Mouse (Mus musculus) limb, embryonic 15.5 days (tissue): ENCODE results near the gene Gnao1. TPM values are rescaled to one million over a fixed set of nuclear protein-coding genes. Genes with fewer than 3 reads are reported as not detected.

Experiments used
- ATAC-seq: fragments of 200-750 bp; cut with Nextera tagmentation; 2 replicates; pipeline ENCODE4 v1.8.0; 2017; ENCODE audit warnings: low read depth, moderate TSS enrichment; ENCODE audit not compliant: insufficient number of reproducible peaks, low FRiP score, low TSS enrichment
- H3K27ac ChIP-seq: fragments of 300-500 bp; sonication (generic); 2 replicates; pipeline ENCODE4 v1.5.1; 2015; ENCODE audit warnings: moderate library complexity, mild to moderate bottlenecking, inconsistent platforms
- H3K27me3 ChIP-seq: fragments of 300-500 bp; sonication (generic); 2 replicates; pipeline ENCODE4 v1.6.1; 2015; ENCODE audit warnings: inconsistent platforms
- H3K36me3 ChIP-seq: fragments of 300-500 bp; sonication (generic); 2 replicates; pipeline ENCODE4 v1.6.1; 2015; ENCODE audit warnings: inconsistent platforms
- H3K4me1 ChIP-seq: fragments of 300-500 bp; sonication (generic); 2 replicates; pipeline ENCODE4 v1.6.1; 2015; ENCODE audit warnings: inconsistent platforms
- H3K4me2 ChIP-seq: fragments of 300-500 bp; sonication (generic); 2 replicates; pipeline ENCODE4 v1.6.1; 2015; ENCODE audit warnings: mild to moderate bottlenecking, inconsistent platforms
- H3K4me3 ChIP-seq: fragments of 300-500 bp; sonication (generic); 2 replicates; pipeline ENCODE4 v1.5.1; 2015; ENCODE audit warnings: mild to moderate bottlenecking, inconsistent platforms
- H3K9ac ChIP-seq: fragments of 300-500 bp; sonication (generic); 2 replicates; pipeline ENCODE4 v1.6.1; 2015; ENCODE audit warnings: inconsistent platforms
- H3K9me3 ChIP-seq: fragments of 300-500 bp; sonication (generic); 2 replicates; pipeline ENCODE4 v1.6.1; 2016; ENCODE audit warnings: inconsistent platforms
- whole genome bisulfite sequencing: fragments of 180-500 bp; shearing (Covaris S2); methylation state at CpG from one replicate; pipeline ENCODE4 v1.1.7; 2015; 5-methylcytosine and 5-hydroxymethylcytosine counted together
- polyA plus RNA-seq: library from polyadenylated mRNA; unstranded; fragments of >200 nt; fragmentation: Nextera tagmentation; extraction: Ambion mirVana; gene quantifications from 2 replicates; pipeline ENCODE4 v1.2.1, GENCODE M21; 2015

Gnao1 gene
- polyA plus RNA-seq, 1 experiment from 2014 or later = 3.4 TPM

DNA sequence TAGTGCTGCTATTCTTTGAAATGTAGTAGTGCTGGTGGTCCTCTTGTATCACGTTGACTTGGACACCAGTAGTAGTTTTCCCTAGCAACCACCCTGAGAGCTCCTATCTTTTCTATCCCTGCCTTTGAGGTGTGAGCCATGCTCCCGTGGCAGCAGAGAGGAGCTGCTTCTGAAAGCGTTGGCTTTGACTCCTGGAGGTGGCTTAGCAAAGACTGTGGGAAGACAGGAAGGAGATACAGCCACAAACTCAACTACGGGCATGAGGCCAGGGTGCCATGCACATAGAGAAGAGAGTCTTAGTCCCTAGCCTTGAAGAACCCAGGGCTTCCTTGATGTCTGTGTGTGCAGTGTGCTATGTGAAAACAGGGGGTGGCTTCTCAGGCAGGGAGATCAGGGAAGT lies 10.2 kb downstream of the Gnao1 start:
- no peak overlapping the region for H3K27ac ChIP-seq
- H3K4me2 ChIP-seq = no peak overlapping the region
- H3K4me3 ChIP-seq = no peak overlapping the region
- no peaks in the 10 kb centered on the region for H3K36me3 ChIP-seq
- H3K9me3 ChIP-seq = no peaks in the 10 kb centered on the region
- WGBS = 79% methylated on average over 4 of the region's 4 CpGs
- H3K27me3 ChIP-seq = no peaks in the 10 kb centered on the region
- H3K9ac ChIP-seq = no peak overlapping the region
- no peak for ATAC-seq
- no peaks in the 10 kb centered on the region for H3K4me1 ChIP-seq

DNA sequence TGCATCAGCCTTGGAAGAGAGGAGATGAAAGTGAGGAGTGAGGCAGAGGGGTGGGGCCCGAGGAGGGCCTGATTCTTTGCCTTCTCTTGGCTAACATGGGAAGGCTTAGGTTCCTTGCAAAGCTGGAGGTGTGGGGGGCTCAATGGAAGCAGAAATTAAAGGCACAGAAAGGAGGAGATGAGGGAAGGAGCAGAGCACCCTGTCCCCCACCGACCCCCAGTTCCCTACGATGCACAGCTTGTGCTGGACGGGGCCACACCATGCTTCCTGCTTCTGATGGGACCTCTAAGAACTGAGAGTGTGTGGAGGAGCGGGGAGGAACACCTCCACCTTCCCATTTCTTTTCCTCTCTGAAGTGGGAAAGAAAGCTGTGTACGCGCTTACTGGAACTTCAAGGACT lies 11.6 kb downstream of the Gnao1 start:
- H3K36me3 ChIP-seq = no peaks in the 10 kb centered on the region
- ATAC-seq = no peak
- WGBS = 91% methylated on average over 7 of the region's 7 CpGs
- H3K27ac ChIP-seq = no peak overlapping the region
- H3K4me2 ChIP-seq = no peak overlapping the region
- H3K4me3 ChIP-seq = no peak overlapping the region
- no peak overlapping the region for H3K9ac ChIP-seq
- no peaks in the 10 kb centered on the region for H3K4me1 ChIP-seq
- H3K27me3 ChIP-seq = no peaks in the 10 kb centered on the region
- H3K9me3 ChIP-seq = no peaks in the 10 kb centered on the region

DNA sequence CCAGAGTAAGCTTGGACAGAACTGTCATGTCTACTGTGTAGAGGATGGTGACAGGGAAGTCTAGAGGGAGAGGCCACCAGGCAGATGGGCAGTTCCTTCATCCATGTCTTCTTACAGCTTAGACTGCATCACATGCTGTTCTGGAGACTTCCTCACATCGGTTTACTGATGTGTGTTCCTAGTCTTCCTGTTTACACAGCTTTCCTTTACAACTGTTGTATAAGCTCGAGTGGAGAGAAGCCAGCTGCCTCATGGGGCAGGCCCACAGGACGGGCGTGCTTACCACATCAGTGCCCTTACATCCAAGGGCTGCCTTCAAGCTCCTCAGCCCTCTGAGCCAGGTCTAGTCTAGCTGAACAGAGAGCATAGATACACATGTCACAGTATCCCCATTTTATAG lies 15.6 kb downstream of the Gnao1 start:
- no peak for ATAC-seq
- Histone ChIP-seq H3K36me3 (no peaks in the 10 kb centered on the region), H3K4me1 (no peaks in the 10 kb centered on the region), H3K27me3 (no peaks in the 10 kb centered on the region), H3K4me3 (no peak overlapping the region), H3K9ac (no peak overlapping the region), H3K9me3 (no peaks in the 10 kb centered on the region), H3K4me2 (no peak overlapping the region), H3K27ac (no peak overlapping the region)
- 56% methylated on average over 4 of the region's 4 CpGs for WGBS

DNA sequence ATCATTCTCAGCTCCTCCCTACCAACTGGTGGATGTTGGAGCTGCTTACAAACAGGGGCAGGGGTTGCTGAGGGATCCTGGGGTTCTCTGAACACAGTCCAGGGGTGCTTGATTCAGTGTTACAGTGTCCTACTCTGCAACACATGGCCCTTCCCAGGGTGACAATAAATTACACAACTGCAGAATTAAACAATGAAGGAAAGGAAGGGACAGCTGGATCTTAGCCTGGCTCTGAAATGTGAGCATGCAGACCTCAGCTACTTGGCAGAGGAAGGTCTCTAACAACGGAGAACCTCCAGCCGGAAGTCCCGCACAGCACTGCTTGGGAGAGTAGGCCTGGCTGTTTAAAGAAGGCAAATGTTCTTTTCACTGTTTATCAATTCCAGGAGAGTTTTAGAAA lies 20.9 kb downstream of the Gnao1 start:
- no peak for ATAC-seq
- H3K9me3 ChIP-seq = no peaks in the 10 kb centered on the region
- 44% methylated on average over 3 of the region's 3 CpGs for WGBS
- H3K27ac ChIP-seq = 0 out of 2 replicates have a peak overlapping the region, but pooled peaks have one; percentile 11
- peaks cover 6% of the 10 kb centered on the region; the same call in 1 of the 2 replicates for H3K4me1 ChIP-seq
- H3K4me3 ChIP-seq = no peak overlapping the region
- H3K9ac ChIP-seq = no peak overlapping the region
- H3K4me2 ChIP-seq = no peak overlapping the region
- H3K27me3 ChIP-seq = no peaks in the 10 kb centered on the region
- no peaks in the 10 kb centered on the region for H3K36me3 ChIP-seq

DNA sequence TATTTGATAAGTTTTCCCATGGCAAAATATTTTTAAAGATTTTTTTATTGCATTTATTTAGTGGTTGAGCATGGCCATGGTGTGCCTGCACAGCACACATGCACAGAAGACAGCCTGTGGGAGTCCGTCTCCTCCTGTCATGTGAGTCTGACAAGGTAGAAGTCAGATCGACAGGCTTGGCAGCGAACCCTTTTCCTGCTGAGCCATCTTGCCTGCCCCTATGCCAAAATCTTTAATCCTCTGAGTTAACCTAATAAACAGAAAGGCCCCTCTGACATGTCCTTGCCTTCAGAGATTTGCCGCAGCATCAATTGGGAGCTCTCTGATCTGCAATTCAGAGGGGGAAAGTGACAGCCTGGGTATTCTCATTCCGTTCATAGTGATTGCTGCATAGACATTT lies 26.0 kb downstream of the Gnao1 start:
- no peak overlapping the region for H3K9ac ChIP-seq
- H3K9me3 ChIP-seq = no peaks in the 10 kb centered on the region
- no peak for ATAC-seq
- no peak overlapping the region for H3K27ac ChIP-seq
- no peaks in the 10 kb centered on the region for H3K36me3 ChIP-seq
- H3K4me1 ChIP-seq = peaks cover 3% of the 10 kb centered on the region; the same call in 1 of the 2 replicates
- no peak overlapping the region for H3K4me3 ChIP-seq
- no peak overlapping the region for H3K4me2 ChIP-seq
- 65% methylated on average over 5 of the region's 5 CpGs for WGBS
- H3K27me3 ChIP-seq = no peaks in the 10 kb centered on the region

DNA sequence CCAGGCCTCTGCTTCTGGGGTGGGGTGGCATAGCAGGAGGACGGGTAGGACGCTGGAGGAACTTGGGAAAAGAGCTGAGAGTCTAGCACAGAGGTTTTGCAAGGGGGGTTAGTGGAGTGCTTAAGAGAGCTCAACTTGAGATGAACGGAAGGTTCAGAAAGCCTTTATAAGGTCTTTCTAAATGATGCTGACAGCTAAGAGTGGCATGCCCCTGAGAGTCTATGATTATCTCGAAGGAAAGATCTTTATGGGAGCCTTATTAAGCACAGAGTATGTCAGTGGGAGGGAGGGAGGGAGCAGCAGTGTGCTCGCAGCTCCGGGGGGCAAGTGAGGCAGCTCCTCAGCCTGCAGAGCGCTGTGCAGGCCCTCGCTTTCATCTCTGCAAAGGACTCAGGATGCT lies 29.3 kb downstream of the Gnao1 start:
- WGBS = 30% methylated on average over 8 of the region's 8 CpGs
- H3K27me3 ChIP-seq = no peaks in the 10 kb centered on the region
- H3K4me2 ChIP-seq = no peak overlapping the region
- no peak for ATAC-seq
- H3K4me1 ChIP-seq = peaks cover 7% of the 10 kb centered on the region
- no peak overlapping the region for H3K4me3 ChIP-seq
- no peak overlapping the region for H3K9ac ChIP-seq
- no peak overlapping the region for H3K27ac ChIP-seq
- no peaks in the 10 kb centered on the region for H3K9me3 ChIP-seq
- no peaks in the 10 kb centered on the region for H3K36me3 ChIP-seq

DNA sequence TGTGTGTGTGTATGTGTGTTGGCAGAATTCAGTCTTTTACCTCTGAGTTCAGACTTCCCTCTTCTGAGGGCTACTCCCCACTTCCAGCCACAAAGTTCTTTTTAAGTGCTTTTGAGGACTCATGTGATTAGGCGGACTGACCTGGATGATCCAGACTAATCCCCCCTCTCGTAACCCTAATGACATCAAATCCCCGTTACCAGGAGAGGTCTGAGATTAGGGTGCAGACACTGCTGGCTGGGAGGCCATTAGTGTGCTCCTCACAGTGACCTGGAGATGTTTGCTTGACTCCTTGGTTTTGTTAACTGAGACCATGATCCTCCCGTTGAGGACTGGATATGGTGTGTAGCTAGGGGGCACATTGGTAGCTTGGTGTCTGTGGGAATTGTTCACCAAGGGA lies 30.7 kb downstream of the Gnao1 start:
- 56% methylated on average over 4 of the region's 4 CpGs for WGBS
- Histone ChIP-seq H3K4me1 (peaks cover 7% of the 10 kb centered on the region), H3K27me3 (no peaks in the 10 kb centered on the region), H3K9ac (no peak overlapping the region), H3K4me2 (no peak overlapping the region), H3K27ac (no peak overlapping the region), H3K36me3 (no peaks in the 10 kb centered on the region), H3K9me3 (no peaks in the 10 kb centered on the region), H3K4me3 (no peak overlapping the region)
- no peak for ATAC-seq

DNA sequence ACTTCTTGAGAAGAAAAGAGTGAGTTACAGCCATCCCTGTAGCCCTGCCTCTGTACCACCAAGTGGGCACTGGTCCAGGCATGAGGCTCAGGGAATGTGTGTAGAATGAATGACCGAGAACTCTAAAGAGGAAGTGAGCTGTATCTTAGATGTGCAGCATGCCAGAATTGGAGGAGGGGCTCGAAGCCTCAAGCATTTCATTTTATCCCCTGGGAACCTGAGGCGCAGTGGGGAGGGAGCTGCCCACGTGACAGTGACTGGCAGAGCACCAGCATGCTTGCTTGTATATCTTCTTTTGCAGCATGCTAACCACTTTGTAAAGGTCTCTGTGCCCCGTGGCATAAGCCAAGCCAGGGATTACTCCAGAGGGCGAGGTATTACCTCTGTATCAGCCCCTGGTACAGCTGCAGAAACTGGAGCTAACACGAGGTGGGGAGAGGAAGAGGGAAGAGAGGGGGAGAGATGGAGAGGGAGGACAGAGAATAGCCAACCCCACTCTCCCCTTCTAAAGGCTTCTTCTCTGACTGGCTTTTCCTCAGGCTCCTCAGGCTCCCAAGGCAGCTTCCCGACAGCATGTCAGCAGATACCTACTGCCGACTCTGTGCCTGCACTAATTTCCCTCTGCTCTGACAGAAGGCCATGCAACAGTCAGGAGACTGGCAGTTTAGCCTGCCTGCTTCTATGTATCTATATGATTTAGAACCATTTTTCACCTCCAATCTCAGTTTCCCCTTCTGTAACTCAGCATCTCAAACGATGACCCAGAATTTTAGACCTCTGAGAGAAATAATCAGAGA lies 31.4 kb downstream of the Gnao1 start:
- H3K9ac ChIP-seq = no peak overlapping the region
- 33% methylated on average over 10 of the region's 10 CpGs for WGBS
- ATAC-seq = no peak

DNA sequence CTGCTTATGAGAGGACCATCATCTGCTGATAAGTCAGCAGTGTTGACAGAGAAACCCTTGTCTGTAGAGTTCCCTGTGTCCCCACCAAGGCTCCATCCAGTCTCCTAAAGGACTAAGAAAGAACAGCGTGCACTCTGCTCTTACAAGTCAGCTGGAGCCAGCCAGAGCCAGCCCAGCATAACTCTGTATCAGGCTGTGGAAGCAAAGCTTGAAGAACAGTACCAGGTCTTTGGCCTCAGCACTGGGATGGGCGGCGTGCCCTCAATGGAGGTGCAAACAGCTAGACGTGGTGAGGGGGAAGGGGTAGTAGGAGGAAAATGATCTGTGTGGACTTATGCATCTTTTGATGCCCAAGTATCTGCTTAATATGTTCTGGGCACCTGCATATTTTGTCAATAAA lies 32.8 kb downstream of the Gnao1 start:
- Histone ChIP-seq H3K9me3 (no peaks in the 10 kb centered on the region), H3K4me1 (peaks cover 7% of the 10 kb centered on the region), H3K27ac (no peak overlapping the region), H3K4me3 (no peak overlapping the region), H3K4me2 (no peak overlapping the region), H3K36me3 (no peaks in the 10 kb centered on the region), H3K27me3 (no peaks in the 10 kb centered on the region), H3K9ac (no peak overlapping the region)
- no peak for ATAC-seq
- WGBS = 90% methylated on average over 4 of the region's 4 CpGs

More for the DNA sequence above, 31.4 kb downstream of the Gnao1 start:
- H3K4me1 ChIP-seq = peaks cover 7% of the 10 kb centered on the region
- no peaks in the 10 kb centered on the region for H3K9me3 ChIP-seq
- H3K4me3 ChIP-seq = no peak overlapping the region
- no peaks in the 10 kb centered on the region for H3K27me3 ChIP-seq
- H3K27ac ChIP-seq = no peak overlapping the region
- no peaks in the 10 kb centered on the region for H3K36me3 ChIP-seq
- H3K4me2 ChIP-seq = no peak overlapping the region

DNA sequence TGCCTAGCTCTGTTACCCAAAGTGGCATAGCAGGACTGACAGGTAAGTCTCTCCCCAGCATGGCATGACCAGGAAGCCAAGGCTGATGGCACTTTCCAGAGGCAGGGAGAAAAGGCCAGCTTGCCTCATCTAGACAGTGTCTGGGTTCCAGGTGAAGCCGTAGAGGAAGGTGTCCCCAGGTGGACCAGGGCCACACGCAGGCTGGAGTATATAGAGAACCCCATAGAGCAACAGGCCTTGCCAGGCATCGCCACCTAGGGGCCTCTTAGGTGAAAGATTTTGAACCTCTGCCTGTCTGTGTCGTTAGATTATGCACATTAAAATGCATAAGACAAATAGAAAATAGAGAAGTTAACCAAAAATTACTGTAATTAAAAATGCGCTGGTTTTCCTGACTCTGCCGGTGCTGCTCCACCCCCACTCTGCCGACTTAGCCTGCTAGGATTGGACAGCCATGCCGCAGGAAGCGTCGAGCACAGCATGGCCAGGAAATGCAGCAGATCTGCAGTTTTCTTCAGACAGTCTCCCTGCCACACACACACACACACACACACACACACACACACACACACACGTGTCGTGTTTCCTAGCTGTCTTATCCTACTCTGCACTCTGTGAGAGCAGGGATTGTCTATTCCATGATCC lies 34.2 kb downstream of the Gnao1 start:
- no peak overlapping the region for H3K27ac ChIP-seq
- WGBS = 32% methylated on average over 12 of the region's 12 CpGs
- H3K4me3 ChIP-seq = no peak overlapping the region
- peaks cover 7% of the 10 kb centered on the region for H3K4me1 ChIP-seq
- no peaks in the 10 kb centered on the region for H3K36me3 ChIP-seq
- H3K9ac ChIP-seq = no peak overlapping the region
- H3K4me2 ChIP-seq = no peak overlapping the region
- no peaks in the 10 kb centered on the region for H3K27me3 ChIP-seq
- no peak for ATAC-seq
- H3K9me3 ChIP-seq = no peaks in the 10 kb centered on the region

DNA sequence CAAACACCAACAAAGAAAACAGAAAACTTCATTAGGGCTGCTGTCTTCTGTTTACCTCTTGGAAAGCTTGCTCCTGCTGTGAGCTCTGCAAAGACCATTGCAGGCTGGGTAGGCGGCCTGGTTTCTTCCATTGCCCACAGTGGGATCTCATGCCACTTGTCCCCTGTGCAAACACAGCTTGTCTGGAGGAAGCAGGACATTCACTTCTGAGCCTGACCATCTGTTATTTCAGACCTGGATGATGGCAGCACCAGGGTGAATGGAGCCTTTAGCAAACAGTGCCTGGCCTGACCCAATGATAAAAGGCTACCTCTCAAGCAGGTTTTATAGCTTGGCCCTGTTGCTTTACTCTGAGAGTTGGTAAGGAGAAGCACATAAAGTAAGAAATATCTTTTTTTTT lies 35.4 kb downstream of the Gnao1 start:
- H3K27me3 ChIP-seq = no peaks in the 10 kb centered on the region
- no peak overlapping the region for H3K9ac ChIP-seq
- H3K27ac ChIP-seq = no peak overlapping the region
- no peaks in the 10 kb centered on the region for H3K36me3 ChIP-seq
- peaks cover 7% of the 10 kb centered on the region for H3K4me1 ChIP-seq
- H3K4me2 ChIP-seq = no peak overlapping the region
- H3K9me3 ChIP-seq = no peaks in the 10 kb centered on the region
- no peak for ATAC-seq
- WGBS = 73% methylated on average over 1 of the region's 1 CpGs
- H3K4me3 ChIP-seq = no peak overlapping the region

DNA sequence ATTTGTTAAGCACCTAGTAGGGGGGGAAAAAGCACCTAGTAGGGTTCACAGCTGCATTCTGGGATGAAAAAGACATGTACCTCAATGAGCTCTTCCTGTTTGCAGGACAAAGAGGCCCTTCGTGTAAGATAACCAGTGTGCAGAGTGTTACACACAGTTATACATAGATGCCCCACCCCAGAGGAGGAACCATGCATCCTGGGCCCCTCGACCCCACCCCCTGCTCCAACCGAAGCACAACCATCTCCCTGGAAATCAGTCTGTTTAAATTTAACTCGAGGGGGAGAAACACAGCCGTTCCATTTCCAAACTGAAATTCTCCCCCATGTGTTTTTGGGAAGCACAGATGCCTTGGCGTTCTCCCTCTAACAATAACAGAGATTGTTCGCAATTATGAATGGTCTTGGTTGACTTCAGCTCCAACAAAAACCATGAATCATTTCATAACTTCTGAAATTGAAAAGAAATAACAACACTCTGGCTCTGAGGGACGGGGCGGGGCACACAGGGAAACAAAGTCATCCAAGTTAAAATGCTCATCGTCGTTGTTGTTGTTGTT lies 42.4 kb downstream of the Gnao1 start:
- Histone ChIP-seq H3K27ac (no peak overlapping the region), H3K9ac (no peak overlapping the region)
- 67% methylated on average over 11 of the region's 11 CpGs for WGBS

More for the DNA sequence above, 42.4 kb downstream of the Gnao1 start:
- Histone ChIP-seq H3K4me2 (no peak overlapping the region), H3K36me3 (no peaks in the 10 kb centered on the region), H3K9me3 (no peaks in the 10 kb centered on the region), H3K4me3 (no peak overlapping the region), H3K27me3 (no peaks in the 10 kb centered on the region), H3K4me1 (no peaks in the 10 kb centered on the region)
- no peak for ATAC-seq
